Mouse (Mus musculus): ENCODE results near the gene Tmem132d. TPM values are rescaled to one million over a fixed set of nuclear protein-coding genes. Genes with fewer than 3 reads are reported as not detected.

The Tmem132d gene
- total and polyA plus RNA-seq, 2 experiments from 2014 or later, result 2.3 to 13.0 TPM

GRCm38 (mm10) chr5:127800907-127801306, 632.0 kb downstream of the Tmem132d start:
- TF ChIP-seq CTCF (IDR thresholded peaks at IDR 0.05; ENCODE audit: low read depth), result peak; percentile 50
- WGBS, result 27% methylated on average over 4 of the region's 4 CpGs
- Histone ChIP-seq H3K9ac (no peak overlapping the region), H3K4me3 (ENCODE audit: low read depth, low read length) (no peak overlapping the region), H3K9me3 (ENCODE audit: low read length) (no peaks in the 10 kb centered on the region), H3K4me1 (ENCODE audit: insufficient read depth) (no peaks in the 10 kb centered on the region), H3K4me2 (ENCODE audit: low read depth) (no peak overlapping the region), H3K27ac (ENCODE audit: low read depth, low read length) (no peak overlapping the region), H3K27me3 (ENCODE audit: insufficient read depth, low read length) (no peaks in the 10 kb centered on the region), H3K36me3 (ENCODE audit: insufficient read depth) (no peaks in the 10 kb centered on the region)
- no peak for ATAC-seq
- peak; percentile 44 for DNase-seq

GRCm38 (mm10) chr5:127781221-127781620, 651.7 kb downstream of the Tmem132d start:
- DNase-seq (no peak), ATAC-seq (no peak)
- Histone ChIP-seq H3K4me3 (ENCODE audit: low read depth, low read length) (no peak overlapping the region), H3K27me3 (ENCODE audit: insufficient read depth, low read length) (no peaks in the 10 kb centered on the region), H3K4me2 (ENCODE audit: low read depth) (no peak overlapping the region), H3K4me1 (ENCODE audit: insufficient read depth) (no peaks in the 10 kb centered on the region), H3K27ac (ENCODE audit: low read depth, low read length) (no peak overlapping the region), H3K36me3 (ENCODE audit: insufficient read depth) (no peaks in the 10 kb centered on the region), H3K9ac (no peak overlapping the region), H3K9me3 (ENCODE audit: low read length) (no peaks in the 10 kb centered on the region)
- no peak for TF ChIP-seq CTCF (IDR thresholded peaks at IDR 0.05; ENCODE audit: low read depth)
- WGBS, result 54% methylated on average over 5 of the region's 5 CpGs

GRCm38 (mm10) chr5:127775749-127776148, 657.1 kb downstream of the Tmem132d start:
- no peak for TF ChIP-seq CTCF (IDR thresholded peaks at IDR 0.05; ENCODE audit: low read depth)
- no peak for DNase-seq
- H3K27ac ChIP-seq (ENCODE audit: low read depth, low read length), result no peak overlapping the region
- no peak for ATAC-seq
- WGBS, result 66% methylated on average over 7 of the region's 7 CpGs
- H3K4me1 ChIP-seq (ENCODE audit: insufficient read depth), result no peaks in the 10 kb centered on the region
- no peak overlapping the region for H3K4me3 ChIP-seq (ENCODE audit: low read depth, low read length)
- H3K9ac ChIP-seq, result no peak overlapping the region
- no peaks in the 10 kb centered on the region for H3K9me3 ChIP-seq (ENCODE audit: low read length)
- no peaks in the 10 kb centered on the region for H3K36me3 ChIP-seq (ENCODE audit: insufficient read depth)
- no peak overlapping the region for H3K4me2 ChIP-seq (ENCODE audit: low read depth)
- no peaks in the 10 kb centered on the region for H3K27me3 ChIP-seq (ENCODE audit: insufficient read depth, low read length)

- H3K4me1 ChIP-seq (ENCODE audit: insufficient read depth), result no peaks in the 10 kb centered on the region
- H3K36me3 ChIP-seq (ENCODE audit: insufficient read depth), result no peaks in the 10 kb centered on the region
- H3K27ac ChIP-seq (ENCODE audit: low read depth, low read length), result no peak overlapping the region
- no peaks in the 10 kb centered on the region for H3K9me3 ChIP-seq (ENCODE audit: low read length)
- DNase-seq (no peak), ATAC-seq (no peak)
- H3K4me3 ChIP-seq (ENCODE audit: low read depth, low read length), result no peak overlapping the region
- H3K9ac ChIP-seq, result no peak overlapping the region
- no peak for TF ChIP-seq CTCF (IDR thresholded peaks at IDR 0.05; ENCODE audit: low read depth)
- no peaks in the 10 kb centered on the region for H3K27me3 ChIP-seq (ENCODE audit: insufficient read depth, low read length)
- no peak overlapping the region for H3K4me2 ChIP-seq (ENCODE audit: low read depth)
- 72% methylated on average over 4 of the region's 4 CpGs for WGBS
Measured at GRCm38 (mm10) chr5:127758576-127758975, 674.3 kb downstream of the Tmem132d start.

- no peaks in the 10 kb centered on the region for H3K9me3 ChIP-seq (ENCODE audit: low read length)
- H3K4me1 ChIP-seq (ENCODE audit: insufficient read depth), result no peaks in the 10 kb centered on the region
- H3K4me2 ChIP-seq (ENCODE audit: low read depth), result no peak overlapping the region
- DNase-seq, result no peak
- no peak overlapping the region for H3K9ac ChIP-seq
- H3K36me3 ChIP-seq (ENCODE audit: insufficient read depth), result no peaks in the 10 kb centered on the region
- H3K4me3 ChIP-seq (ENCODE audit: low read depth, low read length), result no peak overlapping the region
- peak; percentile 33 for TF ChIP-seq CTCF (IDR thresholded peaks at IDR 0.05; ENCODE audit: low read depth)
- ATAC-seq, result no peak
- H3K27ac ChIP-seq (ENCODE audit: low read depth, low read length), result no peak overlapping the region
- 93% methylated on average over 4 of the region's 4 CpGs for WGBS
- no peaks in the 10 kb centered on the region; the same call in 1 of the 2 replicates for H3K27me3 ChIP-seq (ENCODE audit: insufficient read depth, low read length)
Measured at GRCm38 (mm10) chr5:127756671-127757423, 676.0 kb downstream of the Tmem132d start.

- Histone ChIP-seq H3K9me3 (ENCODE audit: low read length) (no peaks in the 10 kb centered on the region), H3K4me2 (ENCODE audit: low read depth) (no peak overlapping the region), H3K4me3 (ENCODE audit: low read depth, low read length) (no peak overlapping the region), H3K36me3 (ENCODE audit: insufficient read depth) (no peaks in the 10 kb centered on the region), H3K4me1 (ENCODE audit: insufficient read depth) (no peaks in the 10 kb centered on the region), H3K27me3 (ENCODE audit: insufficient read depth, low read length) (no peaks in the 10 kb centered on the region; the same call in 1 of the 2 replicates), H3K9ac (no peak overlapping the region), H3K27ac (ENCODE audit: low read depth, low read length) (no peak overlapping the region)
- no peak for ATAC-seq
- 78% methylated on average over 3 of the region's 3 CpGs for WGBS
- DNase-seq, result no peak
- TF ChIP-seq CTCF (IDR thresholded peaks at IDR 0.05; ENCODE audit: low read depth), result no peak
Measured at GRCm38 (mm10) chr5:127756011-127756410, 676.9 kb downstream of the Tmem132d start.

- no peaks in the 10 kb centered on the region for H3K36me3 ChIP-seq (ENCODE audit: insufficient read depth)
- WGBS, result 46% methylated on average over 4 of the region's 4 CpGs
- H3K4me1 ChIP-seq (ENCODE audit: insufficient read depth), result no peaks in the 10 kb centered on the region
- no peak overlapping the region for H3K4me3 ChIP-seq (ENCODE audit: low read depth, low read length)
- DNase-seq (peak; percentile 14), ATAC-seq (peak; percentile 79)
- no peak overlapping the region for H3K9ac ChIP-seq
- H3K27me3 ChIP-seq (ENCODE audit: insufficient read depth, low read length), result no peaks in the 10 kb centered on the region; the same call in 1 of the 2 replicates
- no peak overlapping the region for H3K27ac ChIP-seq (ENCODE audit: low read depth, low read length)
- no peak for TF ChIP-seq CTCF (IDR thresholded peaks at IDR 0.05; ENCODE audit: low read depth)
- no peak overlapping the region for H3K4me2 ChIP-seq (ENCODE audit: low read depth)
- H3K9me3 ChIP-seq (ENCODE audit: low read length), result no peaks in the 10 kb centered on the region
Measured at GRCm38 (mm10) chr5:127755594-127755993, 677.3 kb downstream of the Tmem132d start.
